Mouse (Mus musculus) erythroblast, embryonic 14.5 days (primary cell): ENCODE data around the gene Myog.

ENCODE experiments used
- GATA1 ChIP-seq: IDR thresholded peaks from 2 replicates; pipeline ENCODE4 v1.6.1; 2012; ENCODE audit warnings: low read length, inconsistent platforms, mixed read lengths
- TAL1 ChIP-seq: IDR thresholded peaks from 3 replicates; pipeline ENCODE4 v1.6.1; 2012; ENCODE audit warnings: low read length, inconsistent platforms, mixed read lengths

GRCm38 (mm10) chr1:134289598-134290099 lies at the start of gene Myog:
- TF ChIP-seq TAL1 (no peak), GATA1 (no peak)
